Mouse (Mus musculus) cerebellum, adult 8-10 months (tissue): ENCODE measurements around the gene St6galnac3.
A peak's percentile ranks its signal among the peaks of the same experiment; 100 is the strongest.

Experiments
- DNase-seq: peaks from one replicate; pipeline ENCODE4 v3.0.0; 2022

Gene St6galnac3

DNA sequence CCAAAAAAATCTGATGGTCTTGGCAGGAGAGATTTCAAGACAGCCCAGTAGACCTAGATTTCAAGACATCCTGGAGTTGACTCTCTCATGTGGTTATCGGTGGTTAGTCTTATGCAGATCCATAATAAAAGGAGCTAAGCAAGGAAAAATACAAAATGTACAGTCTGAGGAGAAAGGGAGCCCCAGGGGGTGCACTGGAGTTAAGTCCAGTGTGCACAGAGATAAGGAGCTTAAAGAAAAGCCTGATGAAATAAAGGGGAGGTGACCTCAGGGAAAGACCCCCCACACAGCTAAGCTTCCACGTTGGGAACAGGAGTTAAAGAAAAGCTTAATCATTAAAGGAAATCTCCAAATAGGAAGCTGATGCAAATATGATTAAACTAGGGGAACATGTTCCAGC, 147.7 kb downstream of the St6galnac3 start:
- no peak for DNase-seq

DNA sequence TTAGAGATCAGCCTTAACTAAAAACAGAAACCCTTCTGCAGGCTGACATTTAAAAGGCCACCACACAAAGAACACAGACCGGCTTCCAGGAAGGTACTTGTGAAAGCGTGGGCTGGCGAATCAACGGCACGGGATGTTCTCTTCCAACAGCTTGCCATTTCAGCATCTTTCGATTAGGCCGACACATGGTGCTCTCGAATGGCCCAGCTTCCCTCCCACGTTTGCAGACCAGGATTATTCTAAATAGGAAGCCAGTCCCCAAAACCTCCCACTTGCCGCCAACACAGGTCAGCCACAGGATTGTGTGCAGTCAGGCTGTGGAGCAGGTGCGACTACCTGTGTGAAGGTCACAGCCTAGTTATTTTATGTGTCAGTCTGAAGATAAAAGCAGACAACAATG, 153.8 kb downstream of the St6galnac3 start:
- DNase-seq: no peak

DNA sequence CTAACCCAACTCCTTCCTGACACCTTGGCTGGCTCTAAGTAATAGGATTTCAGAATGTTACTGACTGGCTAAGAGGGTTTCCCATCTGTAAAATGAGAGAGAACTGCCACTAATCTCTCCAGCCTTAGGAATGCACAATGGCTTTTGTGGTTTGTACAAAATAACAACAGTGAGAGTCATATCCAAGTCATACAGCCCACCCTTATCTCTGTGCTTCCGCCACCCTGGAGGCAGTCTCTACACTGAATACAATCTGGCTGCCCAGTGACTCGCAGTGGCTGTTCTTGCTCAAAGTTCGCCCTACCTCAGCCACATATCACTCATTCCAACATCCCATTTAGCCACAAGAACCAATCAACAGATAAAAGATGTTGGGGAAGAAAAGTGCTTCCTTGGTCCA, 156.2 kb downstream of the St6galnac3 start:
- DNase-seq: no peak

DNA sequence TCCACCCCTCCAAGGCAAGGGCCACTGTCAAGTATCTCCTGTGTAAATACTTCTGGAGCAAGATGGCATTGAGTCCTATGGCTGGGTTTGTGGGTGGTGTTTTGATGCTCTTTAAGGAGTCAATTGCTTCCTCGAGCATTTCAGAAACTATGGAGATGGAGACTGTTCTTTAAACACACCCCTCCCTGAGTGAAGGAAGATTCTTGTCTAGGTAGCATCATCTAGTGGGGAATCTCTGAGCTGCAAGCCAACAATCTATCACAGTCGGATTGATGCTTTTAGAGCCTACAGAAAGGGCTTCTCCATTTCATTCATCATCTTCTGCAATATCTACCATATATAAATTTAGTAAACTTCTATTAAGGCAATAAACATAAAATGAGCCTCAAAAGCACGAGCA, 157.1 kb downstream of the St6galnac3 start:
- no peak for DNase-seq

DNA sequence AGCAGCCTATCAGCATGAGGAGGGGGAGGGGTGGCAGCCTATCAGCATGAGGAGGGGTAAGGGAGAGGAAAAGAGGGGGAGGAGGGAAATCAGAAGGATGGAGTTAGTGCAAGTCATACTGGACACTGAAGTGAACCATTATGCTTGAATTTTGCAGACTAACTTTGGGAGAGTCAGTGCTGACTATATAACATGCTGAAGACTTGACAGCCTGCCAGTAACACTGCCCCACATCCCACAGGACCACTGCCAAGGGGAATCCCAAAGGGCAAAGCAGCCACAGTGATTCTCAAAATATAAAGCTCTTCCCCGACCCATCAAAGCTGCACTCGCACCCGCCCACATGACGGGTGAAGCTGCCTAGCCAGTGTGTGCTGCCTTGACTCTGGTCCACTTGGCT, 157.5 kb downstream of the St6galnac3 start:
- DNase-seq: no peak

DNA sequence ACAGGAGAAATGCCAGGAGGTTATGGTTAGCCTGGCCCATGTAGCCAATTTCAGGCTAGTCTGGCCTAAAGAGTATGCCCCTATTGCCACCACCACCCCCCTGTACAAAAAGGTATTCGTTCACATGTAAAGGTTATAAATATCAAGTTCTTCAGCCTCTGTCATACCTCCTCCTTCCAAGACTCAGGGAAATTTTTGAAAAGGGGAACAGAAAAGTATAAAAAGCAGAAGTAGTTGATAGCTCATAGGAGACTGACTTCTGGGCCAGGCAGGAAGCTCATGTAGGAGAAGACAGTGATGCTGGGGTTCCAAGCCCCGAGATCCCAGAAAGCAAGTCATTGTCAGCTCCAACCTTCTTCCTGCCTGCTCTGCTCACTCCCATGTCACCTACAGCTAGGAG, 158.9 kb downstream of the St6galnac3 start:
- DNase-seq: no peak

DNA sequence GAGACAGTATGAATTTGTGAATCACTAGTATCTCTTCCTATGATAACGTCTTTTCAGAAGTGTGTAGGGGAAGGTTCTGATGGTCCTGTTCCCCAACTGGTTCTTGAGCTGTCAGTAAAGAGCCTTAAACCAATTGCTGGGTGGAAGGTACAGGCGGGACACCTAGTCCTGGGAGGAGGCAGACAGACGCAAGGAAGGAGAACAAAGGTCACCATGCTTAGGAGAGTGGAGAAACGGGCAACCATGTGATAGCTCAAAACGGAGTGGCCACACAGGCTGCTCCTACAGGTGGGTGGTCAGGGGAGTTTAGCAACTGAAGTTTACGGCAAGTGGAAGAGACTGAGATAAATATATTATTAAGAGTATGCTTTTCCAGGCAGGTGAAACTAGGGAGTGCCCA, 164.1 kb downstream of the St6galnac3 start:
- no peak for DNase-seq

DNA sequence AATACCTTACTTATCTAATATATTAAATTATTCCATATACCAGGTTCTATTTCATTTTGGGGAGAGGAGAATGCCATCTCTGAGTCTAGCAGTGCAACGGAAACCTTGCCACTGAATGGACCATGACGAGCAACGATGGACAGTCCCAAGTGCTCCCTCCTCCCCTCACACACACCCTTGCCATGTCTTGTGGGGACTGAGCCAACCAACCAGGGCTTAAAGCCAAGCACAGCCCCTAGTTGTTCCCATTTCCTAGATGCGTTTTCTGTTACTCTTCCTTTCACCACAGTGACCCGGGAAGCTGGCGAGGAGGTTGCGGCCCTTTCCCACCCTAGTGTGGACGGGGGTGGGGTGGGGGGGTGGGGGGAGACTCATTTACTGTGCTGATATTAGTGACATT, 165.4 kb downstream of the St6galnac3 start:
- no peak for DNase-seq

DNA sequence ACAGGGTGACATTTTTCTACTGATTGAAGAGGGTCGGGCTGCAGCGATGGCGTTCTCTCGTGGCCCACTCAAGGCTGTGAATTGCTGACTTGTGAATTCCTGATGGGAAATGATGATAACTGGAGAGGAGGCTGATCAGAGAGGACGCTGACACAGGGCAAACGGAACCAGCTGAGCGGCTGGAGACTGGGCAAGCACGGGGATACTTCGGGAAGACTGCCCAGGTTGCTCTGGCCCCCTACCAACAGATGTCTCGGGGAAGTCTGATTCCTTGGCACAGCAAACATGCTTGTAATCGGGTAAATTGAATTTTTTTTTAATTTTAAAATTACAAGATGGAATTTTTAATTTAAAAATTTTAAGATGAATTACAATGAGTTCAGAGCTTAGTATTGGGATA, 168.4 kb downstream of the St6galnac3 start:
- DNase-seq: peak; percentile 10

DNA sequence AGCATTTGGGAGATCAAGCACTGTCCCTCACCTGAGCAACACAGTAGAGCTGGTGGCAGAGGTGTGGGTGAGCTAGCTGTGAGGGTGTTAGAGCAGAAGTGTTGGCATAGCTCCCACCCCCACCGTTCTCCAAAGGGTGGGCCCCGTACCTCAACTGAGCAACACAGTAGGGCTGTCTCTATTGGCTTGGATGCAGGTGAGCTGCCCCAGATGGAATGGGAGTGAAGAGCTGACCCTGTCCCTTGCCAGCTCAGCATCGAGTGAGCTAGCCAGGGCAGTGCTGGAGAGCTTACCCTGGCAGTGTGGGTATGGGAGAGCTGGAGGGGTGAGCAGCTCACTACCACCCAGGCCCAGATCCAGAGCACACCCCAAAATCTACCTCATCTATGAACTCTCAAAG, 171.3 kb downstream of the St6galnac3 start:
- DNase-seq: no peak

DNA sequence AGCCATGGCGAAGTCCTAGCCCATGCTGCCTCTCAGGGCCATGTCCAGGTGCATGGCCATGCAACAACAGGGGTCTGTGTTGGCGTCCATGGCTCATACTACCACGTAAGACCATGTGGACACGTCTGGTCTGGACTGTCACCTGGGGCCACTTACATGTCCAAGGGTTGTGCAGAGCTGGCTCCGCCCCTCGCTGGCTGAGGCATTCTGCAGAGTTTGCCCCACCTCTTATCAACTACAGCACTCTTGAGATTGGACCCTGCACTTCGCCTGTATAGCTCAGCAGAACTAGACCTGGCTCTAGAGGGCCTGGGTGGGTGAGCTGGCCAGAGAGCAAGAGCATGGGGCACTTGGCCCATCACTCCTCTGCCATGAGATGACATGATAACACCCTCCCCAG, 171.7 kb downstream of the St6galnac3 start:
- DNase-seq: no peak

DNA sequence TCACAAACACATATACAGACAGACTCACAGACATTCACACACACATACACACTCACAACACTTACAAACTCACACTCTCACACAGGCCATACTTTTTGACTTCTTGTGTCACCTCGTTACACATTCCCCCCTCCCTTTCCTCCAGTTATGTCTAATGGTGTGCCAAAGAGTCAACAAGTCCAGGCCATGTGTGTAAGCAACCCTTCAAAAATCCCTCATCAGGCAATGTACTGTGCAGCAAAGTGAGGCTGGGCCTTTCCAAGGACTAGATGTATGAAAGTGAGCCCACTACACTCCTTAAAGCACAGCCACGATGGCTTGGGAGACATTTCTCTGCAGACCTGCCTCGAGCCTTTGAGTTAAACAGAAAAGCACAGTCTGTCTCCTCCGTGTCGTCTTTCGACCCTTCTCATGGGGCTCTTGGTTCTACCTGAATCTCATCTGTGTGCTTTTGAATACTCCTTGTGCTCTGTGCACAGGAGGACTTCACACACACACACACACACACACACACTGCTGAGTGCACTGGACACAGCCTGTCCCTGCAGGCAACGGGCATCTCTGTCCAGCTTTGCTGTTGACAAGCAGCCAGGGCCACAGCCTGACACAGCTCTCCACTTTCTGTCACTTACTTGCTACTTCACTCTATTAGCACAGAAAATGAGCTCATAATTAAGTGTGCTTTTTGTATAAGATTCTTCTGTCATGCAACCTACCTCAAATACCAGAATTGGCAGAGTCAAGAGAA, 177.9 kb downstream of the St6galnac3 start:
- no peak for DNase-seq

DNA sequence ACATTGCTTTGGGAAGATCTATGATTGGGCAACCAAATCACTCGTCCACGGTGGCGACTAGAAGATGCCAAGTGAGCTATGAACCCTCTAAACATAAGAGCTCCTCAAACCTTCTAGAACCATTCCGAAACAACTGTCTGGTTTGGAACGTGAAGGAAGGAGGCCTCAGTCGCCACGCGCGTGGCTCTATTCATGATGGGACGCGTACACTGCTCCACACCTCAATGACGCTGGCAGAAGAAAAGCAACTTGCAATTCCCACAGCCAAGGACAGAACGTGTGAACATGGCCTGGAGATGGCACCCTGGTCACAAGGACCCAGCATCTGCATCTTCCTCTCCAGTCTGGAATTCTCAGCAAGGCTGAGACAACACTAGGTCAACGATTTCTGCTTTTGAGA, 185.1 kb downstream of the St6galnac3 start:
- no peak for DNase-seq

DNA sequence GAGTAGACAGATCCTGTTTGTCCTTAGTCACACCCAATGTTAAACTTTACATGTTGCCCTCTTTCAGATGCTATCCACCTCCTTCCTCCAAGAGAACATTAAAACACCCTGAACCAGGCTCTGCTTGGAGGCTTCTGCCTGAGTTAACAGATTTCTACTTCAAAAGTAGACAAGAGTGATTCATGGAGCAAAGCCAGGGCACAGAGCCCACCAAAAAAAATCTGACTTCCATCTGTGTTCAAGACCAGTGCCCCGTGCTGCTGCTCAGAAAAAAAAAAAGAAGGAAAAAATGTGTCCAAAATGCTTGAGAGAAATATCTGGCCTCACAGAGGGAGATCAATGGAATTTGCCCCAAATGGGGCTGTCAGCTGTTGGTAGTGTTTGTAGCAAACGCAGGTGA, 186.6 kb downstream of the St6galnac3 start:
- DNase-seq: no peak

DNA sequence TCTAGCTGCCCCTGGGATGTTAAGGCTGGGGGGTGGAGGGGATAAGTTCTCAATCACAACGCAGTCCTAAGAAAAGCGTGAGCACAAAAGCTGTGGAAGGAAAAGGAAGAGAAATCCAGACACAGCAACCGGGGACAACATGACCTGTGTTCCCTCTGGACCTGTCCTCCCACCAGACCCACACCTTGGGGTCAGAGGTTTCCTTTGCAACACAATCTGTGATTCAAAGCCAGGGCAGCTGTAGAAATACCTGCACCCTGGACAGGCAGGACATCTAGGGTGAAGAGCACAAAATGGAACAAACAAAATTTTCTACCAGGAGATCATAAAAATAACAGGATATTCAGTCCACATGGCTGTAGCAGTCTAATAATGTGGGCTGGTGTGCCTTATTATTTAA, 187.5 kb downstream of the St6galnac3 start:
- no peak for DNase-seq

DNA sequence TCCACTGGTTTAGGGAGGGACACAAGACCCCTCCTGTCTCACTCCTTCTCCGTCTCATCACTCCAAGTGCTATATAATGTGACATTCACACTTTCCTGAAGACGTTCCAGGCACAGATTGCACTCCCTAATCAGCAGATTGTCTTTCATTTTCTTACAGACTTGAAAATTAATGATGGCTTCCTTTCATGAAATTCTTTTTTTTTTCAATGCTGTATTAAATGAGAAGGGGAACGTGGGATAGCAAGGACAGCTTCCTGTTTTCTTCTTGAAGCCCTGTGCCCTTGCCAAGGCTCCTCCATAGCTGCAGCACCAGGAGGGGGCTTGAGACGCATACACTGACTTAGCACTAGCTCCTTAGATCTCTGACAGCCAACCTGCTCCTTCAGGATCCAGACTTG, 188.7 kb downstream of the St6galnac3 start:
- DNase-seq: no peak

DNA sequence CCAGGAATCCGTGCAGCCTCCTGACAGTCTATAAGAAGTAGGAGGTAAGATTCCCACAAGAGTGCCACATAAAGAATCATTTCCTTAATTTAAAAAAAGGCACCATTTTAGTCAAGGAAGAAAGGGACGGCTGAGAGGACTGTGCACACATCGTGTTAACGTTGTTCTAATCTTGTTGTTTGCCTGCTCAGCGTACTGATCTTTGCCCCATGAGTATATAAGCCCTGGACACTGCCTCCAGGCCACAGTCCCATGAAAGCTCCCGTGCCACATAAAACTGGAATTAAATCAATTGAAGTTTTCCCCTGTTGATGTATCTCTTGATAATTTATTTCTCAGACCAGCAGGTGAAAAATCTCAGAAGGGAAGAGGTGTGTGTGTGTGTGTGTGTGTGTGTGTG, 195.8 kb downstream of the St6galnac3 start:
- DNase-seq: no peak

DNA sequence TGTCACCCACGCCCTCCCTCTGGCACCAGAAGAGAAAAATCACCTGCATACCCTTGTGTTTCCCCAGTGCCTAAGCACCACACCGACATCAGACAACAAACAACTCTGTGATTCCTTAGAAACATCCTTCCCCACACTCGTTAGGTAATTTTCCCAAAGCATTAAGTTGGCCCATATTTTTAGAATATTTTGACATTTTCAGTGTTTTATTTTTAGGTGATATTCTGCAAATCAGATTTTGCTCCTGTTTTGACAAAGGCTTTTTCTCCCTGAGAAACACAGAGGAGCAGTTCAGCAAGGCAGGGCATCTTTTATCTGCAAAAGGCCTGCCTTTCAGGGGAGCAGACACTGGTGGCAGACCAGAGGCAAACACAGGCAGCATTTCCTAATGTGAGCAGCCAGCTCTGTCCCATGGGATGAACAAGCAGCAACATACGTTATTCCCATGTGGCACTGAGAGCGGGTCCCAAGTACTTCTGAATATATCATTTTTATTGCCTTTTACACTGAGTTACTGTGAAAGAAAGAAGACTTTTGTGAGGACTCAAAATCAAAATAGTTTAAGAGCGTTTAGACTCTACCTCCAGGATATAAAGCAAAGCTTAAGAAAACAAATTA, 199.7 kb downstream of the St6galnac3 start:
- no peak for DNase-seq

DNA sequence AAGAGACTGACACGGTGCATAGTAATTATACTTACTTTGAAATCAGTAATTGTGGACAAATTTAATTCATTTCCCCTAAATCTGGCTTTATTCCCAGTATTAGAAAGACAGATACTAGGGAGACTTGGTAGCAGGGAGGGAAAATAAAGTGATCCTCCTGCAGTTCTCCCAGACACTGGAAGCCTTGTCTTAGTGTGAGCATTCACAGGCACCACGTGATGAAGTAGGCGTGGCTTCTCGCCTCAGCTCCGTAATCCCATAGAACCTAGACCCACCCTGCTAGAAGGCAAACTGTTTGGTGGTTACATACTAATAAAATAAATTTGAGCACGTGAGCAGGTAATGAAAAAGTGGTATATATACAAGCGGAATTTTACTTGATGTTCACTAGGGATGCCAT, 208.1 kb downstream of the St6galnac3 start:
- DNase-seq: no peak

DNA sequence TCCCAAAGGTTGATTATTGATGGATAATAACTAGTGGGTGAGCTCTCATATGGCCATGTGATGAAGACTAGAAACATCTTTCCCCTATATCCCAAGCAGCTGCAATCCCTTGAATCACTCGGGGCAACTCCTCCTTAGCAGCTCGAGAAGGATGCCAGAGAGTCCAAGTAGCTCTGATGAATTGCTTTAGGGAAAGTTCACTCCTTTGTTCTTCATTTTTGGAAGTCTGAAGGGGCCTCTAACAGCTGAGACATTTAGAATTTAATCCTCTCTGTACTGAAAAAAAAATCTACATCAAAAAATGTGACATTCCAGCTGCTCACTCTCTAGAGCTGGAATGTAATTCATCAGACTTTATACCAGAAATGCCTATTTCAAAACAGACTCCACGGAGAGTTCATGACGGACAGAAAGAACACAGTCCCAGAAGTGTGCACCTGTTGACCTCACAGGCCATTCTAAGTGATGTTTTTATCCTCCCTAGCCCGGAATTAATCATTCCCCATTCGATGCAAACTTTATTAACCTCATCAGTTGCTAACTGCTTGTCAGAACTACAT, 211.4 kb downstream of the St6galnac3 start:
- no peak for DNase-seq

DNA sequence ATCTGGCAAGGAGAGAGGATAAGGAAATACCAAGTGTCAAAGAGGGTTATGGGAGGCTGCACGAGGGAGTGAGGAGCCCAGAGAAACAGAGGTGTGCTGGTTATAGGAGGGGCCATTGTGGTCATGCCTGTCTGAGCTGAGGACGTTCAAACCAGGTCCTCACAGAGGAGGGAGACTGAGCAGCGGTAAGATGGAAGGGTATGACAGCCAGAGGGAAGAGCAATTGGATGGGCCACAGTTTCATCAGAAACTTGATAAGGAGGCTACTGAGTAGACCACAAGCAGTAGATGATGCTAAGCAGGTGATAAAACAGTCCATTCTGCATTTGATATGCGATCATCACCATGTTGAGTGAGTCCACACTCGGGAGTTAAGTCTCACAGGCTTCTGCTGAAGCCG, 212.4 kb downstream of the St6galnac3 start:
- no peak for DNase-seq

DNA sequence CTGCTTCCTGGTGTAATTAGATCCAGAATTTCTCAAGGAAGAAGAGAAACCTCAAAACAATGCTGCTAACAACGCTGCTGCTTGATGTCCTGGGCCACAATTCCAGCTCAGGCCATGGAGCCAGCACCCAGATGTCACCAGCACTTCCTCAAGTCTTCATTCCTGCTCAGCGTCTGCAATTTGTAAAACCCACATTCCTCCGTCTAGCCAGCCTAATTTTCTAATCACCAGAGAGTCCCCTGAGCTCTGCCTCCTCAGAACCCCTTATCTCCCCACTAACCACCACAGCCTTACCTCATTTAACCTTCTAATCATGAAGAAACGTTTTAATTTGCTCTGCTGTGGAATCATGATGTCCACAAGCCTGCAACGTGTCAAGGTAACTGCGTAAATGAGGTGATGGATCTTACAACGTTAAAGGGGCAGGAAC, 213.8 kb downstream of the St6galnac3 start:
- no peak for DNase-seq

DNA sequence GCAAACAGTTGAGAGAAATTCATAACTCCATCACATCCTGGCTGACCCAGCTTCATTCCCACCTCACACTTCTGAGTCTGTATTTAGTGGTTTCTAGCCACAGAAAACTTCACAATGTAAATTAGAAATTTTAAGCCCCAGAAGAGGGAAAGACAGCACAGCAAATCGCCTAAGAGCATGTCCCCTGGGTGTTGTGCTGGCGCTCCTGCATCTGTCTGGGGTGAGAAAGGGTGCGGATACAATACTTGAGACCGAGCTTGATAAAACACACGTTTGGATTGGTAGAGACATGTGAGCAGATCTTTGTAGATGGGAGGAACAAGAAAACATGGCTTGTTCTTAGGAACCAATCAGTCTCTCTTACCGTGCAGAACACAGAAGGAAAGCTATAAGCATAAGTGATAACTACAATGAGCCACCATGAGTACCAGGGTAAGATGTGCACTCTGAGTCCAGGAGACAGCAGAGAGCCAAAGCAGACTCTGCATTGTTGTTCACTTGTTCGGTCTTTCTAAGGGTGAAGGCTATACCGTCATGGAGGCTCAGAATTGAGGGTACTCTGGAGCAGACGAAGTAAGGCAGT, 214.8 kb downstream of the St6galnac3 start:
- DNase-seq: no peak

DNA sequence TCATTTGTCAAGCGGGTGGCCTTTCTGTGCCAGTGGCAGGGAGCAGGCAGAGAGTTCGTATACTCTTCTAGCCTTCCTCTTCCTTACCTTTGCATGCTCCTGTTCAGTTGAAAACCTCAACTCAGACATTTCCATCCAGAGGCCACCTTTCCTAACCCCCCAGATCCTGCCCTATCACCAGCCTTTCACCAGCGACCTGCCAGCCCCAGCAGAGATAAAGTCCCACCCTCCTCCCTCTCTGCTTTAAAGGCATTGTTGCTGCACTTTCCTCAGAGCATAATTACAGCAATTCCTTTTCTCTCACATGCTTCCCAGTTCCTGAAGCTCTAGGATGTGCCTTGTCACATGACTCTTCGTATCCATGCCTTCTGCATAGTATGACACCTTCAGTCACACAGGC, 215.3 kb downstream of the St6galnac3 start:
- no peak for DNase-seq
